Mouse (Mus musculus) liver, postnatal 0 days (tissue): Measurements from ENCODE around the gene Aph1a.
"Not testable (repeated sequence)": the region's sequence is repeated elsewhere in the genome, so short reads cannot be mapped to it uniquely, and the experiment has no call there.

ENCODE experiments used
- CTCF ChIP-seq: sonication (generic); IDR thresholded peaks from 2 replicates; pipeline ENCODE4 v1.5.1; 2016; ENCODE audit warnings: antibody characterized with exemption, low read depth
- EP300 ChIP-seq: IDR thresholded peaks from 2 replicates; pipeline ENCODE4 v1.6.1; 2016; ENCODE audit warnings: antibody characterized with exemption, low read depth, mild to moderate bottlenecking

GRCm38 (mm10) chr3:95858278-95858677, 35.5 kb upstream of the Aph1a start:
- not testable (repeated sequence) for TF ChIP-seq CTCF, EP300
